Mouse (Mus musculus) testis, adult 2 months (tissue): ENCODE data around the gene Gm21974.

Source experiments
- CTCF ChIP-seq: fragments of 200-500 bp; IDR thresholded peaks from 2 replicates; pipeline ENCODE4 v1.5.1; 2012; ENCODE audit warnings: low read depth, mild to moderate bottlenecking, inconsistent platforms, low read length, moderate library complexity; ENCODE audit not compliant: control insufficient read depth, insufficient read depth, insufficient replicate concordance
- POLR2A ChIP-seq: fragments of 200-500 bp; IDR thresholded peaks from 2 replicates; pipeline ENCODE4 v1.6.1; 2012; ENCODE audit warnings: low read depth, mild to moderate bottlenecking, inconsistent platforms, low read length, moderate library complexity; ENCODE audit not compliant: control insufficient read depth

GRCm38 (mm10) chr7:127874812-127875626 is 20.2 kb downstream of the Gm21974 start:
- TF ChIP-seq CTCF (no peak), POLR2A (no peak)
